Mouse (Mus musculus) ovary, postnatal 10 days (tissue): ENCODE results near the gene Kctd20.

ENCODE experiments used
- DNase-seq: peaks from one replicate; pipeline ENCODE4 v3.0.0; 2022; ENCODE audit warnings: low spot score

The Kctd20 gene

DNA sequence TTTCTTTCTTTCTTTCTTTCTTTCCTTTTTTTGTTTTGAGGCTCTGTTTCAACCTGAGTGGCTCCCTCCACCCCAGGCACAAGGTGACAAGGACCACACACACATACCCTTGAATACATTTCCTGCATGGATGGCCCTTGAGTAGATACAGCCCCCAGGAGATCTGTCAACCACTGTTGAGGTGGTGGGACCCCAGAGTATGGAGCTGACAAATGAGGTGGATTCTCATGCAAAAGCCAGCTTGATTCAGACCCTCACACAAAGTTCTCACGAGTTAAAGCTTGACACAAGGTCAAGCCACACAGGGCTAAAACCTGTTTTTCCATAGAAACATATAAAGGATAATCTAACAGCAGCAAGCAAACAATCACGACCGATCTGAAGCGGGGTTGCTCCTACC is 19.5 kb upstream of the Kctd20 start:
- no peak for DNase-seq

DNA sequence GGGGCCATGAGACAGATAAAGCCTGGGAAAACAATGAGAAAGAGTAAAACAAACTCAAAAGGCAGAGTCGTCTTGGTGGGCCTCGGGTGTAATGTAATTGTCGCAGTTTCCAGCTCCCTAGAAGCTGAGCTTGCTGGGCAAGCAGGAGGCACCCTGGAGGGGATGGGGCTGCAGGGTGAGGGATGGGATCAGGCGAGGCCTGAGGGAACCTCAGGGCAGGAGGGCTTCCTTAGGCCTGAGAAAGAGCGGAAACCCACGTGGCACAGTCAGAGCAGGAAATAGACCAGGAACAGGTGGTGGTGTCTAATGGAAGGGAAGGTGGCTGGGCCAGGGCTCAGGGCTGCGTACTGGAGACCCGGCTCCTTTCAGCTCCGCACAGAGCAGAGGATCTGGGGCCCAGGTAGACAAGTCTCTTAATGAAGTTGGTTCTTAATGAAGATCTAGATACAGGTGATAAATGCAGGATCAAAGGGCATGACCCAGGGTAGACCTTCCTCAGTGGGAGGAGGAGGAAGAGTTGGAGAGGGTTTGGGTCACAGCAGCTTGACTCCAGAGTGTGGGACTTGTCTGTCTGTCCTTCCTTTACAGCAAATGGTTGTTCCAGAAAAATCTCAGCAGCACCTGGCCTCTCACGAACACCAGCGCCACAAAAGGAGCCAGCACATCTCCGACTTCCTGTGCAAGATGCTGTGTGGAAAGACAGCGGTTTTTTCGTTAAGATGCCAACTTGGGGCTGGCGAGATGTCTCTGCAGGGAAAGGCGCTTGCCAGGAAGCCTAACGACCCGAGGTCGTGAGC is 17.4 kb upstream of the Kctd20 start:
- DNase-seq: no peak

DNA sequence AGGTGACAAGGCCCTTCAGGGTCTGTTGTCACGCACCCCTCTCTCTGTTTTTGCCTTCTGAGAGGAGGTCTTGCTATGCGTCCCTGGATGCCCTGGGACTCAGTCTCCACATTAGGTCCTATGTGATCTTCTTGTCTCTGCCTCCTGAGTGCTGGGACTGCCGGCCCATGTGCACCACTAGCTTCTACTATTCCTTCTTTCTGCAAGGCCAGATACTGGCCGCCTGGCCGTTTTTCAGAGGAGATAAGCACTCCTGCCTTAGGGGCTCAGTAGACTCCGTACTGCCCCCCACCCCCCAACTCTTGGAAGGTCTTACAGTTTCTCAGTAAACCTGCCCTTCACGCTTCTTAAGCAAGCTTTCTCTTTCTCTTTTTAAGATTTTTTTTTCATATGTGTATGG is 15.6 kb upstream of the Kctd20 start:
- no peak for DNase-seq

DNA sequence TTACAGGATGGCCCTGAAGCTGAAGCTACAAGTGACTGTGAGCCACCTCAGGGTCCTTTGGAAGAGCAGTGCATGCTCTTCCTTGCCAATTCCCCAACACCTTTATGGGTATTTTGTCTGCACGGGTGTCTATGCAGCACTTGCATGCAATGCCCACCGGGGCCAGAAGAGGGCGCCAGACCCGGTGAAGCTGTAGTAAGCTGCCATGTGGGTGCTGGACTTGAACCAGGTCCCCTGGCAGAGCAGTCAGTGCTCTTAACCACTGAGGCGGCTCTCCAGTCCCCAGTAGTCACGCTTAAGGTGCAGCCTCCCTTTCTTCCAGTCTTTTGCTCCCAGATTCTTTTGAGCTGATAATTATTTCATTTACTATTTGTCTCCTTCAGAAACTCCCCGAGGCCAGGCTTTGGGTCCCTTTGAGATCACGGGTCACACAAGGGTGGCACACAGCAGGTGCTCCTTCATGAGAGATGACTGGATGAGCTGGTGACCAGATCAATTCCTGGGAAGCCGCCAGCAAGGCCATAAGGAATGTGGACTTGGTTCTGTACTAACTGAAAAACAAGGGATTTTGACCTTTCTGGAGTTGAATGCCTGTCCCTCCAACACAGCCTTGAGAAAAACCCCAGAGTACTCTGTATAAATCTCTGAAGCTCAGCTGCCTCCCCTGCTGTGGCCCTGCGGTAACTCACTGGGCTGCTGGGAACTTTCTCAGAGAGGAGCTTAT is 15.0 kb upstream of the Kctd20 start:
- DNase-seq: no peak

DNA sequence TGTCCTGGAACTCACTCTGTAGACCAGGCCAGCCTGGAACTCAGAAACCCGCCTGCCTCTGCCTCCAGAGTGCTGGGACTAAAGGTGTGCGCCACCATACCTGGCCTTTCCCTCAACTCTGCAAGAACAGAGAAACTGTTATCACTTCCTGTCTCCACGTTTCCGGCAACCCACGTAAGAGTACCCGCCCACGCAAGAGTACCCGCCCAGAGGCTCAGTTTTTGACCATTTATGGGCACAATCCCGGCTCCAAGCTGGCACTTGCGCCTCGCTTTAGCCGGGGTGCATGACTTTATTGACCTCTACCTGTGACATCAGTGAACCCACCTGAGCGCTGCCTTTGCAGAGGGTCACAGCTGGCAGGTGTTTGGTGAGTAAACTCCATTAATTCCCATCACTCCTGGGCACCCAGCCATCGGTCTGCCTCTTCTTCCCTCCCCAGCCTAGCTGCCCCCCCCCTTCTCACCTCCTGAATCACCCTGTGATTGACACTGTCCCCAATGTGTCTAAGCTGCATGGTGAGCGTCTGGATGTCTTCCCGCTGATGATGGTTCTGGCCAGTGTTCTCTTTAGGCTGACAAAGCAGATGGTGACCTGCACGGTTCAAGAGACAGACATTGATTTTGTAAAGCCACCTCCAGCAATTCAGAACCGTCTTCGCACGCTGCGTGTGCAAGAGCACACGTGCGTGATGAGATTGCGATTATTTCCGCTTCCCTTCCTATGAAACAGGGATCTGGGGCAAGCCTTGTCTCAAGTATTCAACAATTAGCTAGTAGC is 10.8 kb upstream of the Kctd20 start:
- DNase-seq: no peak

DNA sequence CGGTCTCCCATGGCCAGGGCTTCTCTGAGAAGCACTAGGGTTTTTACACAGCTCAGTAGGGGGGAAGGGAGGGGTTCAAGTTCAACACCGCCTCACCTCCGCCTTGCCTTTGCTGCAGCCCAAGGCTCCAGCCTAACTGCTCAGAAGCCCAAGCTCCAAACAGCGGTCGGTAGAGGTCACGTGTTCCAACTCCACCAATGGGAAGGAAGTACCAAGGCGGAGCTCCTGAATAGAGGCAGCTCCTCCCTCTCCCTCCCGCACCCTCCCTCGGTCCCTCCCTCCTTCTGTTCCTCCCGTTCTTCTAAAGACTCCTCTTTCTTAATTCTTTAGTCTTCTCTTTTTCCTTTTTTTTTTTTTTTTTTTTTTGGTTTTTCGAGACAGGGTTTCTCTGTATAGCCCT is 9.6 kb upstream of the Kctd20 start:
- no peak for DNase-seq

DNA sequence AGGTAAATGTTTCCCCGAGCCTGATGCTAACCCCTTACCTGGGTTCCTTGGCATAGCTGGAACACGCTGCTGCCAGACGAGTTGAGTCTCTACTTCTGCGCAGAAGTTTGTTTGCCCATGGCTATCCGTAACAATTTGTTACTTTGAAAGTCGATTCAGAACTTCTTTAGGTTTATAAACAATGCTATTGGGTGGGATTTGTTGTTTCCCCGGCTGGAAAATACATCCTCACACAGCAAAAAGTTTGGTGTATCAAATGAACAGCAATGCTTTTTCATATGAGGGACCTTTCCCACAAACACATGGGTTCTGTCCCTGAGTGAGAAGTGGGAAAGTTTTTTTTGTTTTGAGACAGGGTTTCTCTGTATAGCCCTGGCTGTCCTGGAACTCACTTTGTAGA is 8.0 kb upstream of the Kctd20 start, which contains the start of gene Pxt1:
TSS of gene Pxt1 (minus strand) at position 101 of the 400 bp plus-strand sequence.
- DNase-seq: no peak

DNA sequence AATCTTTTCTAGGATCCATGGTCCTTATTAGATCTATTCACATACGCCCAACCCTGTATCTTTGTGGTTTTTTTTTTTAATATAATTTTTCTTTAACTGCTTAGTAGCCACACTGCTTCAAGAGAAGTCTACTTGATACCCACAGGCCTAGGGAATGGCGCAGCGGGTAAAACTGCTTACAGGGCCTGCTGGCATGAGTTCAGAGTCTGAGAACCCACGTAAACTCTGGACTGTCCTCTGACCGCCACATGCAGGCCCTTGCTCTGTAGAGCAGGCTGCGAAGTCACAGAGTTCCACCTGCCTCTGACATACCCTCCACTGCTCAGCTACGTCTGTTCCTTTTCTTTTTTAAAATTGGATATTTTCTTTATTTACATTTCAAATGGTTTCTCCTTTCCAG is 7.3 kb upstream of the Kctd20 start:
- DNase-seq: no peak

DNA sequence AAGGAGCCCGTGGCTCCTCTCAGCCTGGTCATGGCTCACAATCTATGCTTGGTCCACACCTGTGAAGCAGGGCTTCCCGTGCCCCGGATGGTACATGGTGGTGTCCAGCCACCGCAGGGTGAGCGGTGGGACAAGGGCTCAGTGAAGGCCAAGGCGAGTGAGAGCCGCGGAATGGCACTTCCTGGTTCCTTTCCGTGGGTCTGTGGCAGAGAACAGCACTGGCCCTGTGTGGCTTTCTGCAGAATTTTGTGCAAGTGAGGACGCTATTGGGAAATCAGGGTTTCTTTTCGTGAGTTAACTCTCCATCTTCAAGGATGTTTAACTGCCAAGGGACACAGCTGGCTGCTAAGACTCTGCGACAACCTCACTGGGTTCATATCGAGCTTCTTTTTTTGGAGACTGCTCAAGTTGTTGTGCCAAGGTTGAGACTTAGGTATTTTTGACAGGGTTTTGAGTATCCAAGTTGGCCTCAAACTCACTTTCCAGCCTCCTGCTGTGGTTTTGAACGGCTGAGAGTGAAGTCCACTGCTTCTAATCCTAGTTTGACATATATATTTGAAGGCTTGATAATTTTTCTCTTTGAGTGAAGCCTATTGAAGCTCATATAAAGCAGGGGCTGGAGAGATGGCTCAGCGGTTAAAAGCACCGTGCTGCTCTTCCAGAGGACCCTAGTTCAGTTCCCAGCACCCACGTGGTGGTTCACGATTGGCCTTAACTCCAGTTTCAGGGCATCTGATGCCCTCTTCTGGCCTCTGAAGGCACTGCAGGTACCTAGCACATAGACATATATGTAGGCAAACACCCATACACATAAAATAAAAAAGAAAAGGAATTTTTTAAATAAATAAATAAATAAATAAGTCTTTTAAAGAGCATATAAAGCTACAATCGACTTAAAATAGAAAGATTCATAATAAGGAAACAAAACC is 4.5 kb upstream of the Kctd20 start:
- no peak for DNase-seq

DNA sequence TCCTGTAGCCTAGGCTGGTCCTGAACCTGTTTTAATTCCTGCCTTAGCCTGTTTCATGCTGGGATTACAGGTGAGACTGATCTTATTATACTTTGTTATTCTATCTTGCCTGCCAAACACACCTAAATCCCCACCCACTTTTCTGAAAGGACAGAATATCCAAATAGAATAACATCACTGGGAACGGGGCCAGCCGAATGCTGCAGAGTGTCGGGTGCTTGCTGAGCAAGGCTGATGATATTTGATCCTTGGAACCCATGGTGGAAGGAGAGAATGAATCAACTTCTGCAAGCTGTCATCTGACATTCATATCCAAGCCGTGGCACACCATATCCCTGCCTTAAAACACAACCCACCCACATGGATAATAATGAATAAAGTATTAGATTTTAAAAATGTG is 3.1 kb upstream of the Kctd20 start:
- no peak for DNase-seq

DNA sequence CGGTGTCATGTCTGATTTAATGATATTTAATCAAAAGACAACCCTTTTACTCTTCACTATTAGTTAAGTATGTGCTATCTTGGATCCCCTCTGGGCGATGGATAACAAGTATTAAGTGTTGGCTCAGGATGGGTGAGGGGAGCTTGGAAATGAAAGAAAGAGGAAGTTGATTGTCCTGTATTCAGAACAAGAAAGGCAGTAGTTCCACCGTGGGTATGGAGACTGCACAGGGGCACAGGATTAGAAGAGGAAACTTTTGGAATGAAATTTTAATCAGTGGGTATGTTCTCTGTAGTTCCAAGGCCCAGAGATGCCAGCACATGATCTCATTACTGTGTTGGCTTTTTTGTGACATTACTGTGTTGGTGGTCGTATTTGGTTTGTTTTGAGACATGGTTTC is 999 bp upstream of the Kctd20 start:
- DNase-seq: no peak

DNA sequence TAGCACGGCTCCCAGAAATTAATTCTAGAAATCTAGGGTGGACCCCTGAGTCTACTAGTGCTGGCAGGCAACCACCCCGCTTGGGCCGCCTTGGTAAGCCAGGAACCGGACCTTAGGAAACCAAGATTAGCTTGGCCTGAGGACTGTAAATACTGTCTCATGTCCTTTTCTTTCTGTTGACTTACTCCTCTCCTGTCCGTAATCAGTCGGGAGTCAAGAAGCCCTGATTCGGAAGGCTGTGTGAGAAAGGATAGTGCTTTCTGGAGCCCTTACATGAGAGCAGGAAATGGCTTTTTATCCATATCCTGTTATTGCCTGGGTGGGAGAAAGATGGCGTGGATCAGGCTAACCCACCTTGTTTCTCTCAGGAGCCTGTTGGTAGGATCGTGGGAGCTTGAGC is 1.5 kb downstream of the Kctd20 start:
- no peak for DNase-seq

DNA sequence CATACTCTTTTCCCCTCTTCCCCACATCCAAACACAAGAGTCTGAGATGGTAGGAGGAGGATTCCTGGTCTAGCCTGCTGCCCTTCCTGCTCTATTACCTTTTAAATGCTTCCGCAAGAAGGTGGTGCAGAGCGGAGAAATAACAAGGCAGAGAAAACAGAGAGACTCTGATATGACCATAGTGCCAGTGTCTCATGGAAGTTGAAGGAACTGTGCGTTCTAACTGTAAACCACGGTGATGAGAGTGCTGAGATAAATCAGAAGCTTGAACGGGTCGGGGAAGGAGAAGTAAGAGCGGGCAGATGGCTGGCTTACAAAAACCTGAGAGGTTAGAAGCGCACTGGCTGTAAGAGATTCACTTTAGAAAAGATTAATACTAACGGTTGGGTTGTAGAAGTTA is 2.7 kb downstream of the Kctd20 start:
- DNase-seq: no peak

DNA sequence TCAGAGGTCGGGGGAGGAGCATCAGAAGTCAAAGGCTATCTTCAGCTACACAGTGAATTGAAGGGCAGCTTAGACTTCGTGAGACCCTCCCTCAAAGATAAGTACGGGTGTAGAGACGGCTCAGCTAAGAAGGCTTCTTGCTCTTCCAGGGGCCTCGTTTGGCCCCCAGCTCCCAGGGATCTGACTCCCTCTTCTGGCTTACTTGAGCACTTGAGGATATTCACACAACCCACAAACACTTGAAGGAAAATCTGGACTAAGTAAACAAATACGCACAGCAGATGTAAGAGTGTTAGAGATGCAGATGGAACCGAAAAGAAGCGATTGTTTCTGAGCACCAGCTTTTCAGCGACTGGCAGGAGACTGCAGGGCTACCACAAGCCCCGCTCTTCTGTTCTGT is 8.8 kb downstream of the Kctd20 start:
- DNase-seq: no peak

DNA sequence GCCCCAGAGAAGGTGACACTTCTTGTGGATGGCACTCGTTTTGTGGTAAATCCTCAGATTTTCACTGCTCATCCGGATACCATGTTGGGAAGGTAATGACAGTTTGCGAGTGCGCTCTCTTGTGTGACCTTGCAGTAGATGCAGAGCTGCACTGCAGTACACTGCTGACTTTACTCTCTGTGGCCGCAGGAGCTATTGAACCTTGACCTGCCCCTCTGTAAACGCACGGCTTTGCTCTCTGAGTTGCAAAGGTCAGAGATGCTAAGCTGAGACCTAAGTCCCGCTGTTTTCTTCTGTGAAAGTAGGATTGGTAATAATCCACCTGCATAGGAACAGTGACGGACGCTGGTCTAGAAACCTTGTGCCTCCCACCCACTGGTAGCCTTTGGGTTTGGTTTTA is 9.8 kb downstream of the Kctd20 start:
- no peak for DNase-seq

DNA sequence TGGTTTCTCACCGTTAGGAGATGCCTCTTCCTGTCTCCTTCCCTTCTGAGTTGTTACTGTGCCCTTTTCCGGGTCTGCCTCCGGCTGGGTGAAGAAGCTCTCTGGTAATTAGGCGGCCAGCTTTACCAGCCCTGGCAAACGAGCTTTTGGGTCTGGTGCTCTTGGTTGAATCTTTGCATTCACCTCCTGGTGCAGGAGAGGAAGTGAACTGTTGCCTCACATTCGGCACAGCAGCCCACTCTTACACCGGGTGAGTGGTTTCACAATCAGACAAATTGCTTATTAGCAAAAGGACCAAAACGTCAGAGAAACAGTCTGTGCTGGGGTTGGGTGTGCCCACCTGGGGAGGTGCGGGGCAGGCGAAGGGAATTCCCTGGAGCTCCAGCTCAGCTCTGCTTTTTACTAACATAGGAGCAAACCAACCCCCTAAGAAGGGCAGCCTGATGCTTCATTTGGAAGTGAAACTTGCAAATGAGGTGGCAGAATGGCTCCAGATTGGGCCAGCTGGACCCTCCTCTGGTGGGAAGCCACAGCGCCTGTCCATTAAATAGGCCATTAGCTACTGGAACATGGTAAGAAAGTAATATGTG is 15.4 kb downstream of the Kctd20 start:
- no peak for DNase-seq

DNA sequence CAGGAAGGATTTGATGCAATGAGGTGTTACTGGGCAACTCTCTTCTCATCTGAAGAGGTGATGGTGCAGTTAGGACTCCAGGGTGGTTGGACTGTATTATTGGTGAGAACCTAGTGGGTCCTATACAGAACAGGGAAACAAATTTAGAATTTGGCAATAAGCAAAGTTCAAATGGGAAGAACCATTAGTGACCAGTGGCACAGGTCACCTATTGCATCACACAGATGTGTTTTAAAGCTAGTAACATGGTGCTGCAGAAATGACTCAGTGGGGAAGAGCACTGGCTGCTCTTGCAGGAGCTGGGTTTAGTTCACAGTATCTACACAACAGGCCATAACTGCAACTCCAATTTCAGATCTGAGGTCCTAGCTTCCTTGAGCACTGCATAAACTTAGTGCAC is 18.4 kb downstream of the Kctd20 start:
- DNase-seq: no peak

DNA sequence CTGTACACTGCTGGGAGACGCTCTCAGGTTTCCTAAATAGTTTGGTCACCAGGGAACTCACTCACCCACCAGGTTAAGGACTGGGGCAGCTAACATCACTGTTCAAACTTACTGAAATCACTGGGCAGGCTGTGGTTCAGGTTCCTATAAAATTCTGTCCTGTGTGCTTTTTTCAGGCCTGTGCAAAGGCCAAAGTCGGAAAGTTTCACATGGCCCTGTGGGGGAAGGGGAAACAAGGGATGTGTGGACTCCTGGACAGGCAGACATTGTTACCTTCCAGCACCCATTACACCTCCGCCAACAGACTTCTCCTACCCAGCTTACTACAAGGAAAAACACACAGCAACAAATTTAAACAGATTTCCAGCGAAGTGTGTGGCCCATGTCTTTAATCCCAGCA is 27.3 kb downstream of the Kctd20 start:
- no peak for DNase-seq

DNA sequence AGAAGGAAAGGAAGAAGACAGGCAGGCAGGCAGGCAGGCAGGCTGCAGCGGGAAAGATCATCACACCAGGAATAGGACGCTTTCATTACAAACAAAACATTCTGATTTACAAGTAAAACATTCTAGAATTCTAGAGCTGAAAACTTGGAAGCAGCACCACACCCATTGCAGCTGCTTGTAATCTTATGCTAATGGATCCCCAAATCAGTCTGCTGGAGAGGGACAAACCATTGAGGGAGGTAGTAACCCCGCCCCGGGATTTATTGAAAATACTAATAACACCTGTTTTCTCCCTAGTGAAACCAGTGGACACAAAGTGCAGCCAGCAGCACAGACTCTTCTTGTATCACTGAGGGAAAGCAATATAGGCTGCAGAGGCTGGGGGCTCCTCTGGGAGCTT is 29.3 kb downstream of the Kctd20 start:
- DNase-seq: no peak

DNA sequence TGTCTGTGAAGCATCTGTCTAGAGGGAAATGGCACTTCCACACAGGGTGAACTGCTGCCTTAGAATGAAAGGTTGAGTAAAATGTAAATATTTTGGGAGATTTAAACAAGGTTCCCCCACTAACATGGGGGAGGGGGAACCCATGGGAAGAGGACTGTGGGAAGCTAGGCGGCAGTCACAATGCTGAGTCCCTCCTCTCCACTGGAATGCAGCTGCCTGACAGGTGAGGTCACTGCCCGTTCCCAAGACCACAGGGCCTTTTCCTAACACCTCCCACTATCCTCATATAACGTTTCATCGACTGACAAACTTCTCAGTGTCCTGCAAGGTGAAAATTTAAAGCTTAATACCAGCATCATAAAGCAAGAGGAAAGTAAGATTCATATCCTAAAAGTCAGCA is 30.8 kb downstream of the Kctd20 start:
- no peak for DNase-seq

DNA sequence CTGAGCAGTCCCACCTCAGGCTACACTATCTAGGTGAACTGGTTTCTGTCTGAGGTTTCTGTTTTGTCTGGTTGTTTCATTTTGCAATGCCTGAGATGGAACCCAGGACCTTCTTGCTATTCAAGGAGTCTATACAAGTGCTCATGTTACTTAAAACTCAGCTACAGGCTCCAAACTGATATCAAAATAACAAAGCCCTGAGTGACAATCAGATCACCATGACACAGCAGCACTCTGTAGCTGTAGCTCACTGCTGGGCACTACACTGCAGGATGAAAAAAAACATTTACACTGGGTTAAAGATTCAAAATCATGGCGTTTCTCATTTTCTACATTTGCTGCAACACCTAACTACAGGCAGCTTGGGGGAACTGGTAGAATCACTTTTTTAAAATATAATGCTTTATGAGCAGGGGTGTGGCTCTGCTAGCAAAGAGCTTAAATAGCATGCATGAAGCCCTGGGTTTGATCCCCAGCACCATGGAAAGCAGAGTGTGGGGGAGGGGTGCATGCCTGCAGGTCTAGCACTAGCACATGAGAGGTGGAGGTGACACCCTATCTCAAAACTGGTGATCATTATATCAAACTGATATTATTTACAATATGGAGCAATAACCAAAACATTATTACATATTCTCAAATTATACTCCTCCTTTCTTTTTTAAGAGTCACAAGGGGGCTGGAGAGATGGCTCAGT is 33.1 kb downstream of the Kctd20 start:
- no peak for DNase-seq
